9 mouse cellular contexts compared by ENCODE assay signal in the genomic region with DNA sequence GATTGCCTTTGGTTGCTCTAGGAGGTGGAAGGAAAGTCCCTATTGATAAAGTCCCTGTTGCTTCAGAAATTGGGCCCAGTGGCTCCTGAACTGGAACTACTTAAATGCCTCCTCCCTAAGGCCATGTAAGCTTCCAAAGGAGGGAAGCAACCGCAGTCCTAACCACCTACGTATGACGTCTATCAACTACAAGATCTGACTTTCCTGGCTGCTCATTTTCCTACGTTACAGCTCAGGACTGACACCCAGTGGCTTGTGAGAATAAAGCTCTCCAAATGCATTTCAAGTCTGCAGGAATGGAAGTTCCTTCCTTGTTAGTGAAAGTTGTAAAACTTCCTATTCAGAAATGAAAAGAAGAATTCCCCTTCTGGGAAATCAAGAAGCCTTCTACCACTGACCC. TPM values are rescaled to one million over a fixed set of nuclear protein-coding genes. Genes with fewer than 3 reads are reported as not detected.
A peak's percentile ranks its signal among the peaks of the same experiment; 100 is the strongest.
DNase-seq lines count a peak whose midpoint lies in the region; ATAC-seq and TF ChIP-seq lines count a peak whose summit lies in the region.
"Had no signal": no experiment of that assay in that cellular context is flagged by ENCODE, and none has a peak within 500 bp of the region (broad histone marks: within the 10 kb centered on the region; RNA-seq: fewer than 3 reads in every experiment).

No protein-coding gene starts in this region.

- peak; percentile 64 for TF ChIP-seq CTCF in heart, adult 2 months (IDR thresholded peaks at IDR 0.05)
- no peak for TF ChIP-seq CTCF in thymus, adult 2 months (IDR thresholded peaks at IDR 0.05; ENCODE audit: borderline replicate concordance, control insufficient read depth, extremely low read depth, insufficient read depth, low read length, poor library complexity)
- peak; percentile 8; the same call in 1 of the 2 replicates for TF ChIP-seq CTCF in lung, adult 2 months (IDR thresholded peaks at IDR 0.05; ENCODE audit: insufficient read depth, low read length)

- no peak overlapping the region for H3K9ac ChIP-seq in heart, adult 2 months (ENCODE audit: low read depth, low read length)
- no peak overlapping the region for H3K9ac ChIP-seq in embryonic facial prominence, embryonic 14.5 days (ENCODE audit: low read depth, low read length)
- H3K9ac ChIP-seq: liver, embryonic 13.5 days had no signal

- no peak for DNase-seq in heart, adult 2 months
- no peak for DNase-seq in heart, adult 9 months (ENCODE audit: low spot score in 2 of 2)
- peak; percentile 40 for DNase-seq in thymus, adult 2 months
- no peak for DNase-seq in thymus, adult 18-20 months
- peak; percentile 77 for DNase-seq in embryonic facial prominence, embryonic 14.5 days (ENCODE audit: low spot score)
- no peak for DNase-seq in lung, adult 2 months
- DNase-seq in thymus, postnatal 25 days, result peak; percentile 36
- DNase-seq in cerebellum, adult 9-10 months, result no peak
- DNase-seq: liver, embryonic 13.5 days had no signal

- H3K27ac ChIP-seq in heart, adult 2 months, result no peak overlapping the region
- no peak overlapping the region for H3K27ac ChIP-seq in thymus, adult 2 months (ENCODE audit: control insufficient read depth, insufficient read depth, low read length)
- no peak overlapping the region for H3K27ac ChIP-seq in embryonic facial prominence, embryonic 14.5 days (replicated peaks; ENCODE audit: low read depth, low read length)
- H3K27ac ChIP-seq: liver, embryonic 13.5 days had no signal

- no peaks in the 10 kb centered on the region for H3K4me1 ChIP-seq in heart, adult 2 months (ENCODE audit: control insufficient read depth, insufficient read depth, low read length)
- 0 out of 2 replicates have a peak, but pooled peaks cover 3% of the 10 kb centered on the region for H3K4me1 ChIP-seq in thymus, adult 2 months (replicated peaks; ENCODE audit: control insufficient read depth, insufficient read depth, low read length)
- H3K4me1 ChIP-seq in embryonic facial prominence, embryonic 14.5 days (ENCODE audit: control insufficient read depth, insufficient read depth, low read length), result no peaks in the 10 kb centered on the region
- no peaks in the 10 kb centered on the region for H3K4me1 ChIP-seq in lung, adult 2 months (ENCODE audit: control insufficient read depth, insufficient read depth, low read length)
- H3K4me1 ChIP-seq: liver, embryonic 13.5 days had no signal

- no peak for TF ChIP-seq POLR2A in heart, adult 2 months (IDR thresholded peaks at IDR 0.05; ENCODE audit: insufficient read depth, low read depth, low read length)
- no peak for TF ChIP-seq POLR2A in thymus, adult 2 months (IDR thresholded peaks at IDR 0.05; ENCODE audit: control insufficient read depth, extremely low read depth, insufficient read depth, low read length, poor library complexity)
- TF ChIP-seq POLR2A in lung, adult 2 months (IDR thresholded peaks at IDR 0.05; ENCODE audit: borderline replicate concordance, extremely low read depth, low read depth, low read length), result no peak

- no peaks in the 10 kb centered on the region for H3K27me3 ChIP-seq in heart, adult 2 months (ENCODE audit: control insufficient read depth, insufficient read depth, low read length)
- H3K27me3 ChIP-seq in thymus, adult 2 months (ENCODE audit: control insufficient read depth, insufficient read depth, low read length), result no peaks in the 10 kb centered on the region
- no peaks in the 10 kb centered on the region for H3K27me3 ChIP-seq in embryonic facial prominence, embryonic 14.5 days (replicated peaks; ENCODE audit: control insufficient read depth, insufficient read depth, low read length)
- H3K27me3 ChIP-seq: liver, embryonic 13.5 days had no signal

- H3K79me2 ChIP-seq in heart, adult 2 months (replicated peaks; ENCODE audit: control insufficient read depth, insufficient read depth, low read length), result no peaks in the 10 kb centered on the region

- no peaks in the 10 kb centered on the region for H3K36me3 ChIP-seq in heart, adult 2 months (ENCODE audit: control insufficient read depth, insufficient read depth, low read length)
- no peaks in the 10 kb centered on the region for H3K36me3 ChIP-seq in thymus, adult 2 months (ENCODE audit: control insufficient read depth, insufficient read depth, low read length)
- H3K36me3 ChIP-seq in embryonic facial prominence, embryonic 14.5 days (ENCODE audit: control insufficient read depth, insufficient read depth, low read length), result no peaks in the 10 kb centered on the region
- H3K36me3 ChIP-seq: liver, embryonic 13.5 days had no signal

- H3K4me3 ChIP-seq in heart, adult 2 months, result no peak overlapping the region
- H3K4me3 ChIP-seq in thymus, adult 2 months (ENCODE audit: control insufficient read depth, insufficient read depth, low read length), result no peak overlapping the region
- H3K4me3 ChIP-seq in embryonic facial prominence, embryonic 14.5 days (ENCODE audit: low read depth, low read length), result no peak overlapping the region
- H3K4me3 ChIP-seq in lung, adult 2 months (replicated peaks; ENCODE audit: extremely low read depth, low read depth, low read length), result no peak overlapping the region
- H3K4me3 ChIP-seq: liver, embryonic 13.5 days had no signal

- WGBS in heart, adult 2 months, result 8% methylated on average over 4 of the region's 4 CpGs
- 1% methylated on average over 4 of the region's 4 CpGs for WGBS in thymus, adult 2 months
- 5% methylated on average over 4 of the region's 4 CpGs for WGBS in embryonic facial prominence, embryonic 14.5 days
- WGBS in lung, adult 2 months, result 12% methylated on average over 4 of the region's 4 CpGs

- ATAC-seq in embryonic facial prominence, embryonic 14.5 days (ENCODE audit: low read depth), result no peak

- H3K4me2 ChIP-seq in embryonic facial prominence, embryonic 14.5 days (ENCODE audit: low read depth, low read length), result no peak overlapping the region
- H3K4me2 ChIP-seq: liver, embryonic 13.5 days had no signal

- H3K9me3 ChIP-seq in embryonic facial prominence, embryonic 14.5 days (ENCODE audit: control insufficient read depth, low read length), result no peaks in the 10 kb centered on the region
- H3K9me3 ChIP-seq: liver, embryonic 13.5 days had no signal

- TF ChIP-seq EP300 in heart, adult 2 months (IDR thresholded peaks at IDR 0.05; ENCODE audit: insufficient read depth, low read depth, low read length), result no peak

- intact Hi-C loops in heart, adult 2 months (cut with DNase I), result no loop called here

RNA-seq across cellular contexts. Expression of gene Cmah, which starts 8.6 kb away (rescaled TPM):
- total RNA-seq in heart, adult 2 months (2021), result 1 to 10 TPM; 2.7 to 4.0 TPM
- polyA plus RNA-seq in heart, adult 2 months (2012; rRNA removed), result 0.84 and 1.4 TPM in 2 replicates
- polyA plus RNA-seq in thymus, adult 2 months (2012; rRNA removed), result 14.7 and 15.0 TPM in 2 replicates
- 0.68 and 0.95 TPM in 2 replicates for polyA plus RNA-seq in embryonic facial prominence, embryonic 14.5 days (2014; fragmentation: Nextera tagmentation; extraction: Ambion mirVana)
- polyA plus RNA-seq in lung, adult 2 months (2012; rRNA removed), result 2.7 and 3.5 TPM in 2 replicates

RNA-seq across cellular contexts. Expression of gene Carmil1, which starts 38.0 kb away (rescaled TPM):
- 1 to 10 TPM; 4.4 to 6.9 TPM for total RNA-seq in heart, adult 2 months (2021)
- 1.2 and 1.4 TPM in 2 replicates for polyA plus RNA-seq in heart, adult 2 months (2012; rRNA removed)
- polyA plus RNA-seq in thymus, adult 2 months (2012; rRNA removed), result 2.1 TPM in 2 replicates
- 31.3 and 32.0 TPM in 2 replicates for polyA plus RNA-seq in embryonic facial prominence, embryonic 14.5 days (2014; fragmentation: Nextera tagmentation; extraction: Ambion mirVana)
- 9.5 and 17.3 TPM in 2 replicates for polyA plus RNA-seq in lung, adult 2 months (2012; rRNA removed)

Comparison
In these comparisons a context has a peak if more than half of its experiments do, and no peak if none do; other contexts are left out.
1. DNase-seq: peak in thymus, adult 2 months (single experiment), embryonic facial prominence, embryonic 14.5 days (single experiment) and thymus, postnatal 25 days (single experiment); none in heart, adult 2 months (0 of 2), heart, adult 9 months (0 of 2), thymus, adult 18-20 months (0 of 2), lung, adult 2 months (single experiment) and cerebellum, adult 9-10 months (single experiment).